In genomic region chr8:117422343-117422742, GRCm38 (mm10) we compare ENCODE assay signal across 10 mouse cellular contexts.
DNase-seq lines count a peak whose midpoint lies in the region; ATAC-seq lines count a peak whose summit lies in the region.
"Had no signal": no experiment of that assay in that cellular context is flagged by ENCODE, and none has a peak within 500 bp of the region (broad histone marks: within the 10 kb centered on the region; RNA-seq: fewer than 3 reads in every experiment).

No protein-coding gene starts in this region.

- 76% methylated on average over 6 of the region's 6 CpGs for WGBS in forebrain, embryonic 14.5 days
- 59% methylated on average over 6 of the region's 6 CpGs for WGBS in forebrain, embryonic 16.5 days
- WGBS in hindbrain, embryonic 13.5 days = 81% methylated on average over 6 of the region's 6 CpGs
- 69% methylated on average over 6 of the region's 6 CpGs for WGBS in hindbrain, embryonic 16.5 days

- no peaks in the 10 kb centered on the region for H3K4me1 ChIP-seq in forebrain, embryonic 14.5 days (ENCODE audit: control insufficient read depth, insufficient read depth, low read length)
- H3K4me1 ChIP-seq in forebrain, embryonic 16.5 days (replicated peaks; ENCODE audit: control insufficient read depth, insufficient read depth, low read length) = peaks cover 14% of the 10 kb centered on the region
- peaks cover 18% of the 10 kb centered on the region for H3K4me1 ChIP-seq in hindbrain, embryonic 13.5 days (replicated peaks)
- peaks cover 17% of the 10 kb centered on the region; the same call in 1 of the 2 replicates for H3K4me1 ChIP-seq in hindbrain, embryonic 16.5 days (ENCODE audit: control insufficient read depth, insufficient read depth, low read depth, low read length)

- peak; percentile 43 for DNase-seq in forebrain, embryonic 14.5 days (ENCODE audit: low spot score)
- DNase-seq in right cerebral cortex, adult 2 months (ENCODE audit: low spot score in 2 of 2) = peak; percentile 57 to 63
- DNase-seq in right cerebral cortex, postnatal 4 days = no peak
- DNase-seq: B cell, adult 2 months had no signal

- ATAC-seq in forebrain, embryonic 14.5 days = no peak
- ATAC-seq in forebrain, embryonic 16.5 days = no peak
- no peak for ATAC-seq in hindbrain, embryonic 13.5 days (ENCODE audit: low FRiP score)
- no peak; the same call in 1 of the 2 replicates for ATAC-seq in hindbrain, embryonic 16.5 days
- no peak for ATAC-seq in activated CD4-positive, CD25-positive, alpha-beta regulatory T cell, adult 4 months
- ATAC-seq in CD4-positive, CD25-positive, alpha-beta regulatory T cell, adult 4 months = no peak

- H3K9me3 ChIP-seq in forebrain, embryonic 14.5 days (replicated peaks; ENCODE audit: control insufficient read depth, low read length) = no peaks in the 10 kb centered on the region
- no peaks in the 10 kb centered on the region for H3K9me3 ChIP-seq in forebrain, embryonic 16.5 days (ENCODE audit: control insufficient read depth, low read length)
- no peaks in the 10 kb centered on the region for H3K9me3 ChIP-seq in hindbrain, embryonic 13.5 days
- no peaks in the 10 kb centered on the region for H3K9me3 ChIP-seq in hindbrain, embryonic 16.5 days (ENCODE audit: control insufficient read depth, low read length)
- H3K9me3 ChIP-seq: megakaryocyte, embryonic 14.5 days had no signal

- H3K27ac ChIP-seq in forebrain, embryonic 14.5 days (ENCODE audit: low read depth, low read length) = no peak overlapping the region
- no peak overlapping the region; the same call in 1 of the 2 replicates for H3K27ac ChIP-seq in forebrain, embryonic 16.5 days (ENCODE audit: low read length)
- 0 out of 2 replicates have a peak overlapping the region, but pooled peaks have one; percentile 18 for H3K27ac ChIP-seq in hindbrain, embryonic 13.5 days
- no peak overlapping the region for H3K27ac ChIP-seq in hindbrain, embryonic 16.5 days (ENCODE audit: low read depth, low read length)

- H3K36me3 ChIP-seq in forebrain, embryonic 14.5 days (ENCODE audit: control insufficient read depth, insufficient read depth, low read length) = peaks cover 43% of the 10 kb centered on the region
- H3K36me3 ChIP-seq in forebrain, embryonic 16.5 days (ENCODE audit: control insufficient read depth, insufficient read depth) = peaks cover 6% of the 10 kb centered on the region
- H3K36me3 ChIP-seq in hindbrain, embryonic 13.5 days = peaks cover 54% of the 10 kb centered on the region
- H3K36me3 ChIP-seq in hindbrain, embryonic 16.5 days (ENCODE audit: control insufficient read depth, insufficient read depth, low read length) = peaks cover 17% of the 10 kb centered on the region

- H3K27me3 ChIP-seq in forebrain, embryonic 14.5 days (replicated peaks; ENCODE audit: control insufficient read depth, insufficient read depth, low read length) = no peaks in the 10 kb centered on the region
- H3K27me3 ChIP-seq in forebrain, embryonic 16.5 days (replicated peaks; ENCODE audit: control insufficient read depth, insufficient read depth, low read length) = no peaks in the 10 kb centered on the region
- no peaks in the 10 kb centered on the region for H3K27me3 ChIP-seq in hindbrain, embryonic 13.5 days
- no peaks in the 10 kb centered on the region for H3K27me3 ChIP-seq in hindbrain, embryonic 16.5 days (replicated peaks; ENCODE audit: control insufficient read depth, insufficient read depth, low read length)
- H3K27me3 ChIP-seq: megakaryocyte, embryonic 14.5 days had no signal

- H3K4me3 ChIP-seq in forebrain, embryonic 14.5 days (ENCODE audit: low read depth, low read length) = no peak overlapping the region
- no peak overlapping the region for H3K4me3 ChIP-seq in forebrain, embryonic 16.5 days (replicated peaks; ENCODE audit: low read length)
- H3K4me3 ChIP-seq in hindbrain, embryonic 13.5 days = no peak overlapping the region
- H3K4me3 ChIP-seq in hindbrain, embryonic 16.5 days (ENCODE audit: low read length) = no peak overlapping the region
- H3K4me3 ChIP-seq: megakaryocyte, embryonic 14.5 days had no signal

- no peak overlapping the region for H3K4me2 ChIP-seq in forebrain, embryonic 14.5 days (ENCODE audit: low read length)
- H3K4me2 ChIP-seq in forebrain, embryonic 16.5 days (ENCODE audit: low read length) = no peak overlapping the region
- H3K4me2 ChIP-seq in hindbrain, embryonic 13.5 days = no peak overlapping the region
- no peak overlapping the region for H3K4me2 ChIP-seq in hindbrain, embryonic 16.5 days (ENCODE audit: low read length)

- no peak overlapping the region for H3K9ac ChIP-seq in forebrain, embryonic 14.5 days (ENCODE audit: low read length)
- H3K9ac ChIP-seq in forebrain, embryonic 16.5 days (replicated peaks; ENCODE audit: low read depth, low read length) = no peak overlapping the region
- no peak overlapping the region for H3K9ac ChIP-seq in hindbrain, embryonic 13.5 days
- H3K9ac ChIP-seq in hindbrain, embryonic 16.5 days (ENCODE audit: low read depth, low read length) = no peak overlapping the region
